Mouse (Mus musculus) heart, embryonic 15.5 days (tissue): ENCODE results near the gene Dpysl4. TPM values are rescaled to one million over a fixed set of nuclear protein-coding genes. Genes with fewer than 3 reads are reported as not detected.

ENCODE experiments used
- ATAC-seq: fragments of 200-750 bp; cut with Nextera tagmentation; replicated peaks from 2 replicates; pipeline ENCODE4 v1.8.0; 2017; ENCODE audit warnings: low read depth, moderate TSS enrichment; ENCODE audit not compliant: insufficient number of reproducible peaks, insufficient read depth, low FRiP score
- H3K27ac ChIP-seq: fragments of 300-500 bp; sonication (generic); 2 replicates; pipeline ENCODE4 v1.5.1; 2015; ENCODE audit warnings: mild to moderate bottlenecking, inconsistent platforms
- H3K27me3 ChIP-seq: fragments of 300-500 bp; sonication (generic); 2 replicates; pipeline ENCODE4 v1.6.1; 2015; ENCODE audit warnings: inconsistent platforms
- H3K36me3 ChIP-seq: fragments of 300-500 bp; sonication (generic); 2 replicates; pipeline ENCODE4 v1.6.1; 2015; ENCODE audit warnings: mild to moderate bottlenecking, inconsistent platforms
- H3K4me1 ChIP-seq: fragments of 300-500 bp; sonication (generic); replicated peaks from 2 replicates; pipeline ENCODE4 v1.6.1; 2015; ENCODE audit warnings: inconsistent platforms
- H3K4me2 ChIP-seq: fragments of 300-500 bp; sonication (generic); 2 replicates; pipeline ENCODE4 v1.6.1; 2015; ENCODE audit warnings: inconsistent platforms, mild to moderate bottlenecking, moderate library complexity
- H3K4me3 ChIP-seq: fragments of 300-500 bp; sonication (generic); 2 replicates; pipeline ENCODE4 v1.5.1; 2015; ENCODE audit warnings: mild to moderate bottlenecking, inconsistent platforms
- H3K9ac ChIP-seq: fragments of 300-500 bp; sonication (generic); 2 replicates; pipeline ENCODE4 v1.6.1; 2015; ENCODE audit warnings: mild to moderate bottlenecking, inconsistent platforms
- H3K9me3 ChIP-seq: fragments of 300-500 bp; sonication (generic); replicated peaks from 2 replicates; pipeline ENCODE4 v1.6.1; 2016; ENCODE audit warnings: inconsistent platforms
- WGBS: fragments of 180-500 bp; shearing (Covaris S2); methylation state at CpG from one replicate; pipeline ENCODE4 v1.1.7; 2015; ENCODE audit warnings: mixed read lengths; 5-methylcytosine and 5-hydroxymethylcytosine counted together
- polyA plus RNA-seq: library from polyadenylated mRNA; unstranded; fragments of >200 nt; fragmentation: Nextera tagmentation; extraction: Ambion mirVana; gene quantifications from 2 replicates; pipeline ENCODE4 v1.2.1, GENCODE M21; 2015

The Dpysl4 gene
- polyA plus RNA-seq, 1 experiment from 2014 or later: 3.6 TPM

DNA sequence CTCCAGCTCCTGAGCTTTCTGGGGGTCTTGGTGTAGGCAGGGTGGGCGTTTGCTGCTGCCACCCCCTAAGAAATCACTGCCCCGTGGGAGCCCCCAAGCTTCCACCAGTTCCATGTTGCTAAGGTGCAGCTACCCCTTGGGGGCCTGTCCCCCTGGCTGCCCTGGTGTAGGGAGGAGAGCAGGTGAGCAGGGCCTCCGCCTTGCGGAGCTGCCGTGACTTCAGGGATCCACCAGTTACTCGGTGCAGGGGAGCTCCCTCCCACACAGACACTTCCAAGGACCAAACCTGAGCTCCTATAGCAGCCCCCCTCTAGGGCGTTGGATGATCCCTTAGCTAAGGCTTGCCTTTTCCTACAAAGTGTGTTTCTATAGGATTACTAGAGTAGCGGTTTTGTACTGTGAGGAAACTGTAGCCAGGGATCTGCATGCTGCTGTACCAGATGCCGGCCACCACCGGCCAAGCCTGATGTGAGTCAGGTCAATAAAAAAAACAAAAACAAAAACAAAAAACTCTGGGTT, 15.5 kb downstream of the Dpysl4 start:
- H3K4me3 ChIP-seq: no peak overlapping the region
- no peaks in the 10 kb centered on the region for H3K36me3 ChIP-seq
- H3K4me1 ChIP-seq: no peaks in the 10 kb centered on the region
- H3K27ac ChIP-seq: no peak overlapping the region
- no peak overlapping the region for H3K4me2 ChIP-seq
- no peaks in the 10 kb centered on the region for H3K9me3 ChIP-seq
- no peak overlapping the region for H3K9ac ChIP-seq
- ATAC-seq: no peak
- H3K27me3 ChIP-seq: 0 out of 2 replicates have a peak, but pooled peaks cover 3% of the 10 kb centered on the region
- 74% methylated on average over 10 of the region's 10 CpGs for WGBS

DNA sequence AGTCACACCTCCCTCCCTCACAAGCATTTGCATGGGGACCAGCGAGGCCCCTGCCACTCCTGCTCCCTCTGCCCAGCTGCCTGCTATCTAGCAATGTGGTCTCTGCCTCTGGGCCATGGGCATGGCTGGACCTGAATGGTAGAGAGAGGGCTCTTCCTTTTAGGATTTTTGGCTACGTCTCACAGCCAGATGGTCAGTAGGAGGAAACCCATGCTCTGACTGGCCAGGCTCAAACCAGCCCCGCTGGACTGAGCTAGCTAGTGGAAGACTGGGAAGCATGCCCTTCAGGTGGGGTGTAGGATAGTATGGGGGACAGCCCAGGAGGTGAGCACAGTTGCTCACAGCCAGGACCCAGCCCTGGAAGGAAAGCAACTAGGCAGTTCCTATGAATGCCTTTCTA, 16.0 kb downstream of the Dpysl4 start:
- Histone ChIP-seq H3K4me1 (no peaks in the 10 kb centered on the region), H3K9ac (no peak overlapping the region), H3K9me3 (no peaks in the 10 kb centered on the region), H3K36me3 (no peaks in the 10 kb centered on the region), H3K4me3 (no peak overlapping the region), H3K4me2 (no peak overlapping the region), H3K27me3 (0 out of 2 replicates have a peak, but pooled peaks cover 3% of the 10 kb centered on the region), H3K27ac (no peak overlapping the region)
- WGBS: 72% methylated on average over 3 of the region's 3 CpGs
- no peak for ATAC-seq

DNA sequence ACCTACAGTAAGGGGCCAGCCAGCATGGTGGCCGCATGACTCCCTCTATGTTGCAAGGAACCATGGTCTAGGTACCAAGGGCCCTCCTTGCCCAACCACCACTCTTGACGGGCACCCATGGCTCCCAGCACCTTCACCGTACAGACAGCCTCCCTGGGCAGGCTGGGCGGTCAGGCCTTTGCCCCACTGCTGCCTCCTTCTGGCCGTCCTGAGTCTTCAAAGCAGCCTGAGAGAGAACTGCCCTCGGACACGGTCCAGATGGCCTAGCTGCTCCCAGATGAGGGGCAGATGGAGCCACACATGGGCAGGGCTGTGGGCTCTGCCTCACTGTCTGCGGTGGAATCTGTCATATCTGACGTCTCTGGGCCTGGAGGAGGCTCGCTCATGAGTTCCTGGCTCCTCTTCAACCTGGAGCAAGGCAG, 18.2 kb downstream of the Dpysl4 start:
- 0 out of 2 replicates have a peak, but pooled peaks cover 3% of the 10 kb centered on the region for H3K27me3 ChIP-seq
- ATAC-seq: no peak
- 58% methylated on average over 10 of the region's 10 CpGs for WGBS
- H3K36me3 ChIP-seq: no peaks in the 10 kb centered on the region
- no peak overlapping the region for H3K27ac ChIP-seq
- no peak overlapping the region for H3K4me3 ChIP-seq
- no peaks in the 10 kb centered on the region for H3K9me3 ChIP-seq
- H3K4me1 ChIP-seq: peaks cover 5% of the 10 kb centered on the region
- H3K9ac ChIP-seq: no peak overlapping the region
- no peak overlapping the region for H3K4me2 ChIP-seq

DNA sequence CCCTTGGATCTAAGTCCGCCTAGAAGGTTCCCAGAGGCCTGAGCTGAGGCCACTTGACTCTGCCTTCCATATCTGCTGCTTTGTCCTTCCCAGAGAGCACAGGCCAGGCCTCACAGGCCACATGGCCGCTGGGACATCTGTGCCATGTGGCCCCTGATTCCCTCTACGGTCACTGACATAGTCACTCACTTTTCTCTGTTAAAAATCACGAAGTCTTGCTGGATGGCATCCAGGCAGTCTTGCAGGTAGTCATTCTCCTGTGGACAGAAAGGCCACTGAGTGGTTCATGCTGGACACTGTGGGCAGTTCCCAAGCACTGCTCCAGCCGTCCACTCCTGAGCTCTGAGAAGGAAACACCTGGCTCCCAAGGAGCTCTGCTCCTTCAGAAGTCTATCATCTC, 19.3 kb downstream of the Dpysl4 start:
- Histone ChIP-seq H3K36me3 (no peaks in the 10 kb centered on the region), H3K9ac (no peak overlapping the region), H3K27me3 (0 out of 2 replicates have a peak, but pooled peaks cover 3% of the 10 kb centered on the region), H3K27ac (no peak overlapping the region), H3K9me3 (no peaks in the 10 kb centered on the region), H3K4me3 (no peak overlapping the region), H3K4me2 (no peak overlapping the region), H3K4me1 (peaks cover 5% of the 10 kb centered on the region)
- ATAC-seq: no peak
- WGBS: 75% methylated on average over 5 of the region's 5 CpGs

DNA sequence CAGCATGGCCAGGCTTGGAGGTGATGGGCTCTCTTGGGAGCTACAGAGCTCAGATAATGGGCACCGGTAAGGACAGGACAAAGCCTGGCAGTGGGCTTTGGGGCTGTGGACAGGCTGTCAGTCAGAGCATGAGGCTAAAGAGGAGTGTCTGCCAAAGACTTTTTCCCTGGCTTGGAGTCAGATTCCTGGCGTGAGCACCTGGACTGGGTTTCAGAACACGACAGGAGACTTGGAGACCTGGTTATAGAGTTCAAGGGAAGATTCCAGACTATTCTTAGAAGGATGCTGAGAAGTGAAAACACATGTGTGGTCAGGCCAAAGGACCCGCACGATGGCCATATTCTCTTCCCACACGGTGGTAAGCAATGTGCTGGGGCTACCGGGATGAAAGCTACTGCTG, 19.9 kb downstream of the Dpysl4 start:
- no peak for ATAC-seq
- Histone ChIP-seq H3K4me3 (no peak overlapping the region), H3K9me3 (no peaks in the 10 kb centered on the region), H3K9ac (no peak overlapping the region), H3K27ac (no peak overlapping the region), H3K27me3 (no peaks in the 10 kb centered on the region), H3K36me3 (no peaks in the 10 kb centered on the region), H3K4me2 (no peak overlapping the region), H3K4me1 (peaks cover 5% of the 10 kb centered on the region)
- WGBS: 77% methylated on average over 7 of the region's 7 CpGs

DNA sequence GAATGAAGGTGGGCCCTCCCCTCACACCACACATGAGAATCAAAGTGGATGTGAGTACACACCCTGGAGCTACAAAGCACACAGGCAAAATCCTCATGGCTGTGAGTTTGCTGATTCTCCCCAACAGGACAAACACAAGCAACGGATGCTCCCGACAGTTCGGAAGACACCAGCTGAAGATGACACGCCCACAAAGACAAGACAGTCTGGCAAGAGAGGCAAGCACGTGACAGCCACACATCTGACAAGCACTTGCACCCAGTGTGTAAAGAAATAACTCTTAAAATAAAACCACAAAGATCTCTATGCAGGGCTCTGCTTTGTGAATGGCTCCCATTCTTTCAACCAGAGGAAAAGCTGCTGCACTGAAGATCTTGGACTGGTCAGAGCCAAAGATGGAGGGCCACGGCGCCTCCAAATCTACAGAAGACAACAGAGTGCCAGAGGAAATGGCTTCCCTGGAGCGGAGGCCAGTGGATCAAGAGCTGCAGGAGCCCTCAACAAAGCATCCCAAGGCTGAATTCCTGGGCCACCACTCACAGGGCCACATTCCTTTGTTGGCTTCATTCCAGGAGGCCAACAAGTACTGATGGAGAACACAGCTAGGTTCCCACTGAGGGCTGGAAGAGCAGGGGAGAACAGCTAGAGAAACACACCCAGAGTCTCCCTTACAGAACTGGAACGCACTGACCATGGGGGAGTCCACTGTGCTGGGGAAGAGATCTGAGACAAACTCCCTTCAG, 22.3 kb downstream of the Dpysl4 start:
- WGBS: 83% methylated on average over 9 of the region's 9 CpGs
- ATAC-seq: no peak
- no peak overlapping the region for H3K4me2 ChIP-seq
- H3K9me3 ChIP-seq: no peaks in the 10 kb centered on the region
- H3K27ac ChIP-seq: no peak overlapping the region
- H3K9ac ChIP-seq: no peak overlapping the region
- H3K4me3 ChIP-seq: no peak overlapping the region
- H3K27me3 ChIP-seq: no peaks in the 10 kb centered on the region
- peaks cover 5% of the 10 kb centered on the region for H3K4me1 ChIP-seq
- no peaks in the 10 kb centered on the region for H3K36me3 ChIP-seq

DNA sequence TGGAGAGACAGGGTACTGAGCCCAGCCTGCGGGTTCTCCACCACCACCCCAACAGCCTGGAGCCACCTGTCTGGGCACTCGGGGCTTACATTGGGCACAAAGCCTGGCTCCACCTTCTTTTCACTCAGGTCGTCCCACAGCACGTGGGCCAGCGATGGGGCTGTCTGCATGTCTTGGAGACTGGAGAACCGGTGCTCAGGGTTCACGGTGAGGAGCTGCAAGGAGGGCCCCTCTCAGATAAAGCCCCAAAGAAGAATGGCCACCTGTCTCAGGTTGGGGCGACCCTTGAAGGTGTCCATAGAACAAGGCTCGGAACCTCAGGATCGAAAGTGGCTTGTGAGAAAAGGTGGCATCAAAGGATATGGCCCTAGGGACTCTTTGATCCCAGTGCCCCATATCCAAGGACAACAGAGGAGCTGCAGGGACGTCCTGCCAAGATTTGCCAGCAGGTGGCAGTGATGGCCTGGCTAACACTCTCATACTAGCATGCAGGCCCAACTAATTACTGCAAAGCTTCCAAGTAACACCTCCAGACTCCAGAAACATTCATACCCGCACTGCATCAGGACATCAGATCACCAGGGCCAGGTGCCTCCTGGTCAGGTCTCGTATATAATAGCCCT, 33.5 kb downstream of the Dpysl4 start:
- Histone ChIP-seq H3K4me2 (no peak overlapping the region), H3K27me3 (peaks cover 18% of the 10 kb centered on the region; the same call in 1 of the 2 replicates), H3K4me1 (no peaks in the 10 kb centered on the region), H3K9ac (no peak overlapping the region), H3K9me3 (no peaks in the 10 kb centered on the region), H3K27ac (no peak overlapping the region), H3K36me3 (no peaks in the 10 kb centered on the region), H3K4me3 (no peak overlapping the region)
- WGBS: 36% methylated on average over 13 of the region's 13 CpGs
- ATAC-seq: 0 out of 2 replicates have a peak, but pooled peaks have one; percentile 64

DNA sequence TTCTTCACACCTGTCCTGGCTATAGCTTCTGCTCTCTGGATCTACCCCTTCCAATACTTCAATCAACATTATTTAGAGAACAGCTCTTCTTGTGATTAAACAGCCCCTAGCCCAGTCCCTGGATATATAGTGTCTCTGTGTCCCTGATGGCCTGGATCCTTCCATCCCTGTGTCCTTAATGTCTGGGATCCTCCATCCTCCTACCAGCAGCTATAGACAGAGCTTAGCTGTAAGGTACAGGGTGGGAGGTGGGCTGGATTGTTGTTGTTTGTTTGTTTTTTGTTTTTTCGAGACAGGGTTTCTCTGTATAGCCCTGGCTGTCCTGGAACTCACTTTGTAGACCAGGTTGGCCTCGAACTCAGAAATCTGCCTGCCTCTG, 34.0 kb downstream of the Dpysl4 start:
- Histone ChIP-seq H3K4me1 (no peaks in the 10 kb centered on the region), H3K36me3 (no peaks in the 10 kb centered on the region), H3K4me3 (no peak overlapping the region), H3K4me2 (no peak overlapping the region), H3K27me3 (peaks cover 18% of the 10 kb centered on the region; the same call in 1 of the 2 replicates), H3K9me3 (no peaks in the 10 kb centered on the region), H3K27ac (no peak overlapping the region), H3K9ac (no peak overlapping the region)
- ATAC-seq: no peak
- 49% methylated on average over 2 of the region's 2 CpGs for WGBS

DNA sequence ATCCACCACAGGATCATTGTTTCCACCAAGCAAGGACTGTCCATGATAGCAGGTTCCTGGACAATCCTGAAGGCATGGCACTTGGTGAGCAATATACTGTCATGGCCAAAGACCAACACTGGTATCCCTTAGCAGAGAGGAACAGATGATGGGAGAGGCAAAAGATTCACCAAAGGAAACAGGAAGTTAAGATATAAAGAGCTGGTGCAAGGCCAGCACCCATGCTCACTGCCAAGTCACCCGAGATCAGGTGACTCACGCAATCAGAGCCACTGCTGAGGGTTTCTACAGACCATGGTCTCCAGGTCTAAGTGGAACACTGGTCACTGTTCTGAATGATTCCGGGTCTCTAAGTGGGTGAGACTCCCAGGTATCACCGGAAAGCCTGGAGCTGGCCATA, 40.1 kb downstream of the Dpysl4 start:
- H3K27ac ChIP-seq: no peak overlapping the region
- H3K27me3 ChIP-seq: peaks cover 21% of the 10 kb centered on the region
- no peak overlapping the region for H3K9ac ChIP-seq
- ATAC-seq: no peak
- H3K9me3 ChIP-seq: no peaks in the 10 kb centered on the region
- WGBS: 70% methylated on average over 4 of the region's 4 CpGs
- H3K4me3 ChIP-seq: no peak overlapping the region
- peaks cover 10% of the 10 kb centered on the region for H3K4me1 ChIP-seq
- H3K36me3 ChIP-seq: no peaks in the 10 kb centered on the region
- H3K4me2 ChIP-seq: no peak overlapping the region

DNA sequence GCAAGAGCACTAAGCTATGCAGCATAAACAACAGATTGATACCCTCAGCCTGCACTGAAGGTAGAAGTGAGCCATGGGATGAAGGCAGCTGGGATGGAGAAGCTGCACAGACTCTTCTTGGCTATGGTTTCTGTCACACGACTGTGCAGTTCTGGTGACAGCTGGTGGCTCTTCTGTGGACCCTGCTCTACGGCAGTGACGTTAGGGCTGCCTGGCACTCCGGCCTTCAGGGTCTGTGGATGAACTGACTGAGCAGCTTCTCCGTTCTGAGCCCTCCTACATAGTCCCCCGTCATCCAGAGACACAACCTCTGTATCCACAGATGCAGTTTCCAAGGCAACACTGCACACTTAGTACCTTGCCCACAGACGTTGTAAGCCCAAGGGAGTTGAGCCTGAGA, 40.7 kb downstream of the Dpysl4 start:
- Histone ChIP-seq H3K36me3 (no peaks in the 10 kb centered on the region), H3K4me3 (no peak overlapping the region), H3K27me3 (peaks cover 18% of the 10 kb centered on the region), H3K27ac (no peak overlapping the region), H3K9me3 (no peaks in the 10 kb centered on the region), H3K4me2 (no peak overlapping the region), H3K4me1 (peaks cover 10% of the 10 kb centered on the region), H3K9ac (no peak overlapping the region)
- WGBS: 63% methylated on average over 7 of the region's 7 CpGs
- ATAC-seq: no peak

DNA sequence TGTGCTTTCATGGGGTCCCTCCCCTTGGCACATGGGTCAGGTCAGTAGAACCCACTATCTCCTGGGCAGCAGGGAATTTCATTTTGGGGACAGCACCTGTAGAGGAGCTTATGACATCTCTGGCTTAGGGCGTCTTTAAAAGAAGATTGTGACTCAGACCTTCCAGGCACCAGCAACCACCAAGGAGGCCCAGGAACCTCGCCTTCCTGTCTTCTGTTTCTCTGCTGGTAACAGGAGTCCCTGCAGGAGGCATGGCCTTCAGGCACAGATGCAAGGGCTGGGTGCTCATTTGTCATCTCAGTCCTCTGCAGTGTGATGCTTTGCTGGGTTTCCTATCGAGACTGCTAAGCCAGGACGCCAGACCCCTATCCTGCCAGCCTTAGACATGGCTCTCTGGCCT, 43.2 kb downstream of the Dpysl4 start:
- WGBS: 68% methylated on average over 4 of the region's 4 CpGs
- Histone ChIP-seq H3K9me3 (no peaks in the 10 kb centered on the region), H3K4me2 (no peak overlapping the region), H3K9ac (no peak overlapping the region), H3K4me3 (no peak overlapping the region), H3K36me3 (no peaks in the 10 kb centered on the region), H3K27me3 (peaks cover 11% of the 10 kb centered on the region), H3K4me1 (peaks cover 10% of the 10 kb centered on the region), H3K27ac (no peak overlapping the region)
- ATAC-seq: no peak
